Mouse (Mus musculus) heart, embryonic 10.5 days (tissue): ENCODE measurements around the gene Rnaset2a. TPM values are rescaled to one million over a fixed set of nuclear protein-coding genes. Genes with fewer than 3 reads are reported as not detected.
"Not testable (repeated sequence)": the region's sequence is repeated elsewhere in the genome, so short reads cannot be mapped to it uniquely, and the experiment has no call there.

ENCODE experiments used
- DNase-seq: peaks from one replicate; pipeline ENCODE4 v3.0.0-alpha.2; 2017; ENCODE audit warnings: low spot score
- H3K27ac ChIP-seq: fragments of 300-500 bp; sonication (generic); 2 replicates; pipeline ENCODE4 v1.5.1; 2016; ENCODE audit warnings: mild to moderate bottlenecking
- H3K27me3 ChIP-seq: fragments of 300-500 bp; sonication (generic); 2 replicates; pipeline ENCODE4 v1.6.1; 2016; ENCODE audit warnings: mild to moderate bottlenecking; ENCODE audit not compliant: poor library complexity, insufficient read depth, severe bottlenecking
- H3K36me3 ChIP-seq: fragments of 300-500 bp; sonication (generic); 2 replicates; pipeline ENCODE4 v1.6.1; 2016; ENCODE audit warnings: mild to moderate bottlenecking, moderate library complexity
- H3K4me1 ChIP-seq: fragments of 300-500 bp; sonication (generic); 2 replicates; pipeline ENCODE4 v1.6.1; 2016; ENCODE audit warnings: mild to moderate bottlenecking
- H3K4me3 ChIP-seq: fragments of 300-500 bp; sonication (generic); 2 replicates; pipeline ENCODE4 v1.5.1; 2016; ENCODE audit warnings: mild to moderate bottlenecking, moderate library complexity
- H3K9me3 ChIP-seq: fragments of 300-500 bp; sonication (generic); 2 replicates; pipeline ENCODE4 v1.6.1; 2016; ENCODE audit warnings: mild to moderate bottlenecking, moderate library complexity
- WGBS: fragments of 180-500 bp; shearing (Covaris S2); methylation state at CpG from one replicate; pipeline ENCODE4 v1.1.7; 2016; 5-methylcytosine and 5-hydroxymethylcytosine counted together
- polyA plus RNA-seq: library from polyadenylated mRNA; unstranded; fragments of >200 nt; fragmentation: Nextera tagmentation; extraction: Ambion mirVana; gene quantifications from 2 replicates; pipeline ENCODE4 v1.2.1, GENCODE M21; 2016

Rnaset2a gene
- polyA plus RNA-seq: 25.0 and 30.2 TPM in 2 replicates

GRCm38 (mm10) chr17:8147439-8148316 is at the start of gene Rnaset2a, which contains the start of gene Gm49673:
Rnaset2a (minus strand) TSS chr17:8148097.
Gm49673 (minus strand) TSS chr17:8147788.
- H3K9me3 ChIP-seq, H3K27me3 ChIP-seq, H3K4me1 ChIP-seq, H3K36me3 ChIP-seq: not testable (repeated sequence)
- Histone ChIP-seq H3K27ac (peak within 1 kb of the TSS; percentile 79; the same call in 1 of the 2 replicates), H3K4me3 (peak within 1 kb of the TSS; percentile 59)
- under 1% methylated on average over 47 of the region's 67 CpGs for WGBS
- peak; percentile 76 for DNase-seq

- no peak for DNase-seq
Observed at GRCm38 (mm10) chr17:8197652-8198051, 49.8 kb upstream of the Rnaset2a start.

GRCm38 (mm10) chr17:8195685-8196376 is 47.9 kb upstream of the Rnaset2a start:
- Histone ChIP-seq H3K27me3 (no peaks in the 10 kb centered on the region), H3K36me3 (peaks cover 40% of the 10 kb centered on the region), H3K4me3 (no peak overlapping the region), H3K27ac (no peak overlapping the region), H3K4me1 (peaks cover 4% of the 10 kb centered on the region; the same call in 1 of the 2 replicates), H3K9me3 (no peaks in the 10 kb centered on the region)
- WGBS: 76% methylated on average over 8 of the region's 8 CpGs
- no peak for DNase-seq

More at GRCm38 (mm10) chr17:8197652-8198051, 49.8 kb upstream of the Rnaset2a start:
- Histone ChIP-seq H3K27ac (no peak overlapping the region), H3K4me3 (no peak overlapping the region), H3K9me3 (no peaks in the 10 kb centered on the region), H3K4me1 (peaks cover 4% of the 10 kb centered on the region; the same call in 1 of the 2 replicates), H3K27me3 (no peaks in the 10 kb centered on the region), H3K36me3 (peaks cover 29% of the 10 kb centered on the region)
- WGBS: 75% methylated on average over 3 of the region's 3 CpGs

- H3K36me3 ChIP-seq: peaks cover 50% of the 10 kb centered on the region
- no peak for DNase-seq
- WGBS: 73% methylated on average over 8 of the region's 8 CpGs
- no peaks in the 10 kb centered on the region for H3K9me3 ChIP-seq
- 0 out of 2 replicates have a peak overlapping the region, but pooled peaks have one; percentile 22 for H3K27ac ChIP-seq
- H3K4me1 ChIP-seq: peaks cover 4% of the 10 kb centered on the region; the same call in 1 of the 2 replicates
- no peak overlapping the region for H3K4me3 ChIP-seq
- H3K27me3 ChIP-seq: no peaks in the 10 kb centered on the region
Observed at GRCm38 (mm10) chr17:8193678-8194077, 45.8 kb upstream of the Rnaset2a start.

GRCm38 (mm10) chr17:8184217-8184616 is 36.3 kb upstream of the Rnaset2a start:
- Histone ChIP-seq H3K4me1 (peaks cover 18% of the 10 kb centered on the region), H3K27me3 (no peaks in the 10 kb centered on the region), H3K4me3 (no peak overlapping the region), H3K36me3 (peaks cover 61% of the 10 kb centered on the region), H3K9me3 (no peaks in the 10 kb centered on the region), H3K27ac (0 out of 2 replicates have a peak overlapping the region, but pooled peaks have one; percentile 29)
- 51% methylated on average over 7 of the region's 7 CpGs for WGBS
- no peak for DNase-seq

- no peaks in the 10 kb centered on the region for H3K27me3 ChIP-seq
- peaks cover 62% of the 10 kb centered on the region for H3K36me3 ChIP-seq
- DNase-seq: no peak
- WGBS: 67% methylated on average over 5 of the region's 5 CpGs
- 0 out of 2 replicates have a peak overlapping the region, but pooled peaks have one; percentile 29 for H3K27ac ChIP-seq
- peaks cover 18% of the 10 kb centered on the region for H3K4me1 ChIP-seq
- H3K4me3 ChIP-seq: no peak overlapping the region
- H3K9me3 ChIP-seq: no peaks in the 10 kb centered on the region
Observed at GRCm38 (mm10) chr17:8183815-8184214, 35.9 kb upstream of the Rnaset2a start.

GRCm38 (mm10) chr17:8177090-8177489 is 29.2 kb upstream of the Rnaset2a start:
- Histone ChIP-seq H3K9me3 (no peaks in the 10 kb centered on the region), H3K27me3 (no peaks in the 10 kb centered on the region), H3K36me3 (peaks cover 68% of the 10 kb centered on the region), H3K4me1 (no peaks in the 10 kb centered on the region), H3K4me3 (no peak overlapping the region), H3K27ac (no peak overlapping the region)
- WGBS: 92% methylated on average over 5 of the region's 5 CpGs
- no peak for DNase-seq

GRCm38 (mm10) chr17:8171081-8171480 is 23.2 kb upstream of the Rnaset2a start:
- no peak for DNase-seq
- no peak overlapping the region for H3K4me3 ChIP-seq
- no peak overlapping the region for H3K27ac ChIP-seq
- H3K4me1 ChIP-seq: no peaks in the 10 kb centered on the region
- 66% methylated on average over 4 of the region's 4 CpGs for WGBS
- H3K9me3 ChIP-seq: no peaks in the 10 kb centered on the region
- no peaks in the 10 kb centered on the region for H3K27me3 ChIP-seq
- H3K36me3 ChIP-seq: peaks cover 69% of the 10 kb centered on the region

GRCm38 (mm10) chr17:8170331-8170730 is 22.4 kb upstream of the Rnaset2a start:
- H3K27ac ChIP-seq: no peak overlapping the region
- DNase-seq: peak; percentile 56
- no peaks in the 10 kb centered on the region for H3K27me3 ChIP-seq
- 78% methylated on average over 7 of the region's 7 CpGs for WGBS
- H3K4me3 ChIP-seq: no peak overlapping the region
- no peaks in the 10 kb centered on the region for H3K4me1 ChIP-seq
- H3K9me3 ChIP-seq: no peaks in the 10 kb centered on the region
- peaks cover 62% of the 10 kb centered on the region for H3K36me3 ChIP-seq

- not testable (repeated sequence) for H3K27ac ChIP-seq, H3K4me1 ChIP-seq, DNase-seq, H3K4me3 ChIP-seq, H3K9me3 ChIP-seq, H3K27me3 ChIP-seq
- H3K36me3 ChIP-seq: peaks cover 37% of the 10 kb centered on the region
- WGBS: 80% methylated on average over 7 of the region's 8 CpGs
Observed at GRCm38 (mm10) chr17:8167436-8167835, 19.5 kb upstream of the Rnaset2a start.

GRCm38 (mm10) chr17:8166454-8166853 is 18.6 kb upstream of the Rnaset2a start:
- not testable (repeated sequence) for H3K4me1 ChIP-seq, H3K9me3 ChIP-seq, H3K27ac ChIP-seq, DNase-seq, H3K27me3 ChIP-seq
- 59% methylated on average over 2 of the region's 3 CpGs for WGBS
- peaks cover 27% of the 10 kb centered on the region for H3K36me3 ChIP-seq
- peak overlapping the region; percentile 61; the same call in 1 of the 2 replicates for H3K4me3 ChIP-seq

- Histone ChIP-seq H3K4me3 (peak overlapping the region; percentile 61), H3K36me3 (peaks cover 22% of the 10 kb centered on the region)
- H3K4me1 ChIP-seq, DNase-seq, H3K27me3 ChIP-seq, H3K9me3 ChIP-seq, H3K27ac ChIP-seq: not testable (repeated sequence)
- WGBS: under 1% methylated on average over 11 of the region's 11 CpGs
Observed at GRCm38 (mm10) chr17:8165977-8166376, 18.1 kb upstream of the Rnaset2a start.

GRCm38 (mm10) chr17:8165608-8165945 is 17.7 kb upstream of the Rnaset2a start:
- H3K9me3 ChIP-seq, H3K4me1 ChIP-seq, H3K27me3 ChIP-seq: not testable (repeated sequence)
- Histone ChIP-seq H3K4me3 (peak overlapping the region; percentile 61), H3K27ac (peak overlapping the region; percentile 77; the same call in 1 of the 2 replicates), H3K36me3 (peaks cover 18% of the 10 kb centered on the region)
- under 1% methylated on average over 34 of the region's 42 CpGs for WGBS
- peak; percentile 66 for DNase-seq
